Mouse (Mus musculus): ENCODE results near the gene Rec114.

GRCm38 (mm10) chr9:58719471-58719870, 24.3 kb downstream of the Rec114 start:
- TF ChIP-seq CTCF (IDR thresholded peaks at IDR 0.05; ENCODE audit: low read depth, low read length) (no peak), POLR2AphosphoS5 (IDR thresholded peaks at IDR 0.05; ENCODE audit: insufficient replicate concordance, low read depth, low read length) (no peak)

All from G1E (cell line).